9 mouse cellular contexts compared by ENCODE assay signal in the genomic region with DNA sequence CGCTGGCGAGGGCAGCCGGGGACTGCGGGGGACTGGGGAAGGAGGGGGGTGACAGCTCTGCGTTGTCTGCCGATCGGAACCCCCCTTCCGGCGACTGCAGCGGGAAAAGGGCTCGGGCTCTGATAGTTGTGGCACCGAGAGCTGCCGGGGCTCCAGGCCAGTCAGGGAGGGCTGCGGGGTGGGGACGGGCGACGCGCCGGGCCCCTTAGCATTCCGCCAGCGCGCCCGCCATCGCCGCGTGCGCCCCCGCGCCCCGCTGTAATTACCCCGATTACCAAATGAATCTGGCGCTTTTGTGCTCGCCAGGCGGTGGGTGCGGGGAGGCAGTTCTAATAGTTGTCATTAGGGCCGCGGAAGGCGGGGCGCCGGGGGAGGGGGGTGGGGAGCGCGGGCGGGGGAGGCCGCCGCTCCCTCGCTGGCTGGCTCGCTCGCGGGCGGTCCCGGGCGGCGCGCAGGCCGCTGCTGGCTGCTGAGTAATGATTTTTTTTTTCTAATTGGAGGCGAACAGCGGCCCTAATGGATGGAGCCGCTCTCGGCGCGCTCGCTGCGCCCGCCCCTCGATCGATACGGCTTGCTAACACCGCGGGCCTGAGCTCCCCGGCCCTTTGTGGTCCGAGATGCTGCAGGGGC.
DNase-seq lines count a peak whose midpoint lies in the region; ATAC-seq and TF ChIP-seq lines count a peak whose summit lies in the region.
"Had no signal": no experiment of that assay in that cellular context is flagged by ENCODE, and none has a peak within 500 bp of the region (broad histone marks: within the 10 kb centered on the region; RNA-seq: fewer than 3 reads in every experiment).

No protein-coding gene starts in this region.

- peak; percentile 80 for ATAC-seq in forebrain, postnatal 0 days
- peak; percentile 53 for ATAC-seq in intestine, postnatal 0 days
- ATAC-seq in limb, embryonic 15.5 days (ENCODE audit: insufficient number of reproducible peaks, low FRiP score, low TSS enrichment, low read depth) = peak; percentile 44; the same call in 1 of the 2 replicates

- no peak for TF ChIP-seq CTCF in forebrain, postnatal 0 days (IDR thresholded peaks at IDR 0.05; ENCODE audit: low read depth)
- 0 out of 2 replicates have a peak, but pooled peaks have one; percentile 1 for TF ChIP-seq CTCF in intestine, postnatal 0 days (IDR thresholded peaks at IDR 0.05; ENCODE audit: low read depth)

- DNase-seq in gastrocnemius, postnatal 10 days = peak; percentile 22
- DNase-seq in gastrocnemius, adult 8-10 months (ENCODE audit: low spot score in 2 of 2) = no peak
- DNase-seq in adrenal gland, postnatal 14 days = peak; percentile 39
- DNase-seq in forebrain, postnatal 0 days = peak; percentile 68
- peak; percentile 40 for DNase-seq in yolk sac, embryonic 10.5 days (ENCODE audit: low spot score)

- H3K36me3 ChIP-seq in forebrain, postnatal 0 days (ENCODE audit: insufficient read depth) = no peaks in the 10 kb centered on the region
- no peaks in the 10 kb centered on the region for H3K36me3 ChIP-seq in intestine, postnatal 0 days (ENCODE audit: control insufficient read depth, insufficient read depth)
- H3K36me3 ChIP-seq in limb, embryonic 15.5 days = no peaks in the 10 kb centered on the region
- H3K36me3 ChIP-seq in myocyte (ENCODE audit: control insufficient read depth, insufficient read depth) = no peaks in the 10 kb centered on the region
- H3K36me3 ChIP-seq: G1E had no signal

- WGBS in forebrain, postnatal 0 days = 8% methylated on average over 50 of the region's 71 CpGs
- 7% methylated on average over 60 of the region's 71 CpGs for WGBS in intestine, postnatal 0 days
- WGBS in limb, embryonic 15.5 days = 4% methylated on average over 63 of the region's 71 CpGs

- H3K27ac ChIP-seq in forebrain, postnatal 0 days (ENCODE audit: low read depth, low read length) = peak overlapping the region; percentile 67
- no peak overlapping the region for H3K27ac ChIP-seq in intestine, postnatal 0 days (ENCODE audit: low read depth, low read length)
- H3K27ac ChIP-seq in limb, embryonic 15.5 days = peak overlapping the region; percentile 54

- peak overlapping the region; percentile 44 for H3K4me3 ChIP-seq in forebrain, postnatal 0 days (ENCODE audit: low read depth, low read length)
- peak overlapping the region; percentile 45 for H3K4me3 ChIP-seq in intestine, postnatal 0 days (ENCODE audit: low read depth, low read length)
- peak overlapping the region; percentile 43 for H3K4me3 ChIP-seq in limb, embryonic 15.5 days
- peak overlapping the region; percentile 10 for H3K4me3 ChIP-seq in myocyte

- H3ac ChIP-seq in myocyte (ENCODE audit: control insufficient read depth, insufficient read length) = no peak overlapping the region

- H3K9me3 ChIP-seq in forebrain, postnatal 0 days (ENCODE audit: low read length) = no peaks in the 10 kb centered on the region
- no peaks in the 10 kb centered on the region for H3K9me3 ChIP-seq in intestine, postnatal 0 days (ENCODE audit: control insufficient read depth)
- no peaks in the 10 kb centered on the region for H3K9me3 ChIP-seq in limb, embryonic 15.5 days
- H3K9me3 ChIP-seq: G1E had no signal

- H3K4me1 ChIP-seq in forebrain, postnatal 0 days (ENCODE audit: insufficient read depth) = no peaks in the 10 kb centered on the region
- H3K4me1 ChIP-seq in intestine, postnatal 0 days (replicated peaks; ENCODE audit: control insufficient read depth, insufficient read depth, low read length) = no peaks in the 10 kb centered on the region
- peaks cover 27% of the 10 kb centered on the region for H3K4me1 ChIP-seq in limb, embryonic 15.5 days

- H3K79me2 ChIP-seq in myocyte (ENCODE audit: control insufficient read depth, insufficient read depth) = no peaks in the 10 kb centered on the region

- H3K9ac ChIP-seq in forebrain, postnatal 0 days = peak overlapping the region; percentile 59
- H3K9ac ChIP-seq in intestine, postnatal 0 days (ENCODE audit: low read depth, low read length) = peak overlapping the region; percentile 42
- H3K9ac ChIP-seq in limb, embryonic 15.5 days = peak overlapping the region; percentile 50

- peak overlapping the region; percentile 62 for H3K4me2 ChIP-seq in forebrain, postnatal 0 days (ENCODE audit: low read depth)
- H3K4me2 ChIP-seq in intestine, postnatal 0 days (replicated peaks; ENCODE audit: low read depth) = peak overlapping the region; percentile 81
- H3K4me2 ChIP-seq in limb, embryonic 15.5 days = peak overlapping the region; percentile 66
- H3K4me2 ChIP-seq in myocyte (ENCODE audit: low read depth) = peak overlapping the region; percentile 58

- no peaks in the 10 kb centered on the region for H3K27me3 ChIP-seq in forebrain, postnatal 0 days (ENCODE audit: insufficient read depth, low read length)
- H3K27me3 ChIP-seq in intestine, postnatal 0 days (replicated peaks; ENCODE audit: control insufficient read depth, insufficient read depth, low read length) = peaks cover 17% of the 10 kb centered on the region; the same call in 1 of the 2 replicates
- peaks cover 72% of the 10 kb centered on the region for H3K27me3 ChIP-seq in limb, embryonic 15.5 days
- H3K27me3 ChIP-seq in myocyte (ENCODE audit: control insufficient read depth, insufficient read depth, insufficient read length) = no peaks in the 10 kb centered on the region

- TF ChIP-seq POLR2A in myocyte (IDR thresholded peaks at IDR 0.05; ENCODE audit: insufficient read length, low read depth) = no peak

TF ChIP-seq in myocyte, 11 proteins besides CTCF, POLR2A, EP300 and RAD21:
- TF ChIP-seq CEBPB (IDR thresholded peaks at IDR 0.05; ENCODE audit: insufficient read depth, poor library complexity, severe bottlenecking) = no peak
- TF ChIP-seq MAX (IDR thresholded peaks at IDR 0.05; ENCODE audit: low read depth) = no peak
- TF ChIP-seq E2F4 (IDR thresholded peaks at IDR 0.05; ENCODE audit: insufficient read depth) = no peak
- no peak for TF ChIP-seq SRF (IDR thresholded peaks at IDR 0.05; ENCODE audit: control insufficient read depth, insufficient read length, low read depth)
- TF ChIP-seq USF1 (IDR thresholded peaks at IDR 0.05; ENCODE audit: low read depth) = no peak
- TF ChIP-seq MYOG (IDR thresholded peaks at IDR 0.05; ENCODE audit: control insufficient read depth in 1 of 3, insufficient read depth in 1 of 3, insufficient read length in 2 of 3, low read depth in 2 of 3) = no peak
TF ChIP-seq in myocyte: peak in this region for 0.

Comparison
In these comparisons a context has a peak if more than half of its experiments do, and no peak if none do; other contexts are left out.
1. DNase-seq: peak in gastrocnemius, postnatal 10 days (single experiment), adrenal gland, postnatal 14 days (single experiment), forebrain, postnatal 0 days (single experiment) and yolk sac, embryonic 10.5 days (single experiment); none in gastrocnemius, adult 8-10 months (0 of 2).
2. Peak in every context shown above with its lines, with median percentiles within 50 percentile points of each other: ATAC-seq, H3K4me2 ChIP-seq, H3K4me3 ChIP-seq and H3K9ac ChIP-seq.